Mouse (Mus musculus) lung, postnatal 0 days (tissue): ENCODE measurements at regions not wholly inside any gene's neighbourhood (a gene's known extent, or its start where the extent isn't known, plus 50 kb on each side); places are given as distances from the start of the nearest gene placed in this dataset.

Experiments
- CTCF ChIP-seq: IDR thresholded peaks from 2 replicates; pipeline ENCODE4 v1.5.1; 2016; ENCODE audit warnings: antibody characterized with exemption, mild to moderate bottlenecking
- EP300 ChIP-seq: IDR thresholded peaks from 2 replicates; pipeline ENCODE4 v1.6.1; 2016; ENCODE audit warnings: antibody characterized with exemption, mild to moderate bottlenecking, control low read depth

DNA sequence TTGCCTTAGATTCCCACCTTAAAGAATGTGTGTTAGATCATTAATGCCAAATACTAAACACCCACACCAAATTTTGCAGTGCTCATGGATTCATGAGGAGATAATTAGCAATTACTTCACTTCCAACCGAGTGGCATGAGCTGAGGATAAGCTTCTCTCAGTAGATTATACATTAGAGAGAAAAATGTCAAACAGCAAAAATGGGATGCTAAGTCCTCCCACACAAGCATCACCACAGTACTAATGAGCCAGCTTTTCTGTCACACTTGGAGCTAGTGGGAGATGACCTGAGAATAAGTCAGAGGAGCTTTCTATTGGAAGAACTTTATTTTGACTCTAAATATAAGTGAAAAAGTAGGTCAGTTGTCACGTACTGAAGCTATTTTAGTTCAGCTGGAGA is 504.0 kb downstream of the Slco6d1 start:
- TF ChIP-seq EP300 (no peak), CTCF (no peak)
